Mouse (Mus musculus) embryonic facial prominence, embryonic 11.5 days (tissue): ENCODE data around the gene Cfap157. TPM values are rescaled to one million over a fixed set of nuclear protein-coding genes. Genes with fewer than 3 reads are reported as not detected.

Experiments used
- ATAC-seq: fragments of 200-750 bp; cut with Nextera tagmentation; replicated peaks from 2 replicates; pipeline ENCODE4 v1.8.0; 2017; ENCODE audit warnings: low read depth; ENCODE audit not compliant: insufficient number of reproducible peaks, low FRiP score, low TSS enrichment
- DNase-seq: peaks from one replicate; pipeline ENCODE4 v3.0.0-alpha.2; 2015; ENCODE audit warnings: low spot score
- H3K27ac ChIP-seq: fragments of 300-500 bp; sonication (generic); replicated peaks from 2 replicates; pipeline ENCODE4 v1.5.1; 2014; ENCODE audit warnings: mild to moderate bottlenecking, low read depth, low read length, control low read depth
- H3K27me3 ChIP-seq: fragments of 300-500 bp; sonication (generic); 2 replicates; pipeline ENCODE4 v1.6.1; 2014; ENCODE audit warnings: mild to moderate bottlenecking, low read length, moderate library complexity, mixed read lengths; ENCODE audit not compliant: control insufficient read depth, insufficient read depth
- H3K36me3 ChIP-seq: fragments of 300-500 bp; sonication (generic); replicated peaks from 2 replicates; pipeline ENCODE4 v1.6.1; 2014; ENCODE audit warnings: low read depth, mild to moderate bottlenecking, low read length, moderate library complexity, mixed read lengths; ENCODE audit not compliant: control insufficient read depth, insufficient read depth
- H3K4me1 ChIP-seq: fragments of 300-500 bp; sonication (generic); 2 replicates; pipeline ENCODE4 v1.6.1; 2014; ENCODE audit warnings: low read length, mixed read lengths; ENCODE audit not compliant: control insufficient read depth, insufficient read depth
- H3K4me2 ChIP-seq: fragments of 300-500 bp; sonication (generic); 2 replicates; pipeline ENCODE4 v1.6.1; 2014; ENCODE audit warnings: low read depth, mild to moderate bottlenecking, control low read depth, low read length, moderate library complexity
- H3K4me3 ChIP-seq: fragments of 300-500 bp; sonication (generic); 2 replicates; pipeline ENCODE4 v1.5.1; 2014; ENCODE audit warnings: low read depth, low read length, control low read depth
- H3K9ac ChIP-seq: fragments of 300-500 bp; sonication (generic); replicated peaks from 2 replicates; pipeline ENCODE4 v1.6.1; 2014; ENCODE audit warnings: mild to moderate bottlenecking, control low read depth, low read length
- H3K9me3 ChIP-seq: fragments of 300-500 bp; sonication (generic); replicated peaks from 2 replicates; pipeline ENCODE4 v1.6.1; 2016; ENCODE audit warnings: mild to moderate bottlenecking, low read length, inconsistent platforms, mixed read lengths; ENCODE audit not compliant: control insufficient read depth
- WGBS: fragments of 180-500 bp; shearing (Covaris S2); extraction: QIAGEN DNeasy Blood & Tissue Kit; methylation state at CpG from one replicate; pipeline ENCODE4 v1.1.7; 2014; 5-methylcytosine and 5-hydroxymethylcytosine counted together
- polyA plus RNA-seq: library from polyadenylated mRNA; unstranded; fragments of >200 nt; fragmentation: Nextera tagmentation; extraction: Ambion mirVana; gene quantifications from 2 replicates; pipeline ENCODE4 v1.2.1, GENCODE M21; 2014

Cfap157 gene
- 0.21 TPM in 1 of 2 replicates, not detected in the other for polyA plus RNA-seq

DNA sequence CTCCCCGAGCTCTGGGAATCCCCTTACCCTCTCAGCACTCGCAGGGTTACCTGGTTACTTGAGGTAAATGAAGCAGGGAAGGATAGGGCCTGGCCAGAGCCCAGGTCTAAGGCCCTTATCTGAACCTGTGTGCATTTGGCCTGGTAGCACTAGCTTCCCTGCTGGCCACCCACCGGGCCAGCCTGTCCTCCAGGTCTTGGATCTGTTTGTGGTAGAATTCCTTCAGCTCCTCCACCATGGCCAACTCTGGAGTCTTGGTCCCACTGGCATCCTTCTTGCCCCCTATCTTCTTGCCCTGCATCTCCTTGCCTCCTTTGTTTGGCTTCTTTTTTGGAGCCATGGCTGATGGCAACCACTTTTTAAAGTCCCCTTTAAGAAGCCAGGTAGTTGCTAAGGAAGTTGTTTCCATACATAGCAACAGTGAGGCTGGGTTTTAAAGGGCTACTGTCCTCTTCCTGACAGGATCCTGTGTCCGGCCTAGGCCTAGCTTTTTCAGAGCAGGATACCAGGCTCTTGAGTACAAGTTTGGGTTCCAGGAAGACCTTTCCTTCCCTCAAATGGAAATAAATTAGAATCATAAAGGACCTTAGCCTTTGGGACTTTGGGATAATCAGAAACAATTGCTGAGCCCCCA, at the start of gene Cfap157:
Gene Cfap157 (minus strand): TSS at position 381 of the 634 bp plus-strand sequence.
- WGBS = 61% methylated on average over 4 of the region's 4 CpGs
- H3K4me1 ChIP-seq = no peaks in the 10 kb centered on the region
- H3K9ac ChIP-seq = no peak within 1 kb of the TSS
- H3K4me2 ChIP-seq = no peak within 1 kb of the TSS
- no peaks in the 10 kb centered on the region for H3K9me3 ChIP-seq
- no peak for ATAC-seq
- H3K27ac ChIP-seq = no peak within 1 kb of the TSS
- H3K27me3 ChIP-seq = no peaks in the 10 kb centered on the region
- peak; percentile 56 for DNase-seq
- H3K4me3 ChIP-seq = no peak within 1 kb of the TSS
- no peaks in the 10 kb centered on the region for H3K36me3 ChIP-seq

DNA sequence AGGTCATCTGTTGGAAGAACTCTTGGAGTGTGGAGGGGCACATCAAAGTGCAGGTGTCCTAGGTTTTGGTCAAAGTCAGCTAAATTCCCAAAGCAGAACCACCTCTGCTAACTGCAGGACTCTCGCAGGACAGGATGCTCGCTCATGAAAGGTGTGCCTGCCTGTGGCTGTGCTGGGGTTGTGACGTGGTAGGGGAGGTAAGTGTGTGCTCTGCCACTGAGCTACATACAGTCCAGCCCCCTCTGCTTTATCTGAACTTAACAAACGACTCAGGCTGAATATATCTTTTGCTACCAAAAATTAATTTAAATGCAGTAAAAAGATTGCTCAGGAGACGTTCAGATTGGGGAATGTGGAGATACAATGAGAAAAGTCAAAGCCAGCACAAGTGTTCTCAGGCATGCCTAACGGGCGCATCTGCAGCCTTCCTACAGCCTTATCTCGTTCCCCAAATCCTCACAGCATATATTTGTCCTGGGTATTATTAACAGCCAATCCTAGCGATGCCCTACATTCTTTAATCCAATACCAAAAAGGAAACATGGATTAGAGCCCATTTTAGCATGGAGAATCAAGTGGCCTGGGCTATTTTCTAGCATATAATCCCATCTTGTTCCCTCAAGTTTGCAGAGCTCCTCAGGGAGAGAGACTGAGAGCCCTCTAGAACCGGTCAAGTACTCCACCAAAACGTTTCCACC, 44.9 kb upstream of the Cfap157 start:
- no peak for ATAC-seq
- no peak overlapping the region for H3K9ac ChIP-seq
- H3K4me2 ChIP-seq = no peak overlapping the region
- no peak overlapping the region for H3K4me3 ChIP-seq
- no peaks in the 10 kb centered on the region for H3K27me3 ChIP-seq
- WGBS = 78% methylated on average over 11 of the region's 11 CpGs
- no peak overlapping the region for H3K27ac ChIP-seq
- no peaks in the 10 kb centered on the region for H3K9me3 ChIP-seq
- no peaks in the 10 kb centered on the region for H3K36me3 ChIP-seq
- H3K4me1 ChIP-seq = peaks cover 4% of the 10 kb centered on the region; the same call in 1 of the 2 replicates
- DNase-seq = no peak

DNA sequence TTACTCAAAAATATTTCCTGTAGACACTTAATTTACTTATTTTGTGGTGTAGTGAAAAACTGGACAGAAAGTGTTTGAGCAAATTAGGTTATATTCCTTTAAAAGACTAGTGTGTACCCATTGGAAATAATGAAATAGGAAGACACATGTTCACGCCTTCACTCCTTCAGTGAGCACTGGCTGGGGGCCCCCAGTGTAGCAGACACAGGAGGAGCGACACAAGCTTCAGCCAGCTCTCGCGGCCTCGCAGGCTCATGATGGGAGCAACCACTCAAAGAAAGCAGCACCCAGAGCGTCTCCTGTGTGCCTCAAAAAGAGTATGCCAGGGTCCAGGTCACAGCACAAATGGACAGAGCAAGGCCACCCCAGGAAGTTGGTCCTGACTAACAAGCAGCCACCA, 41.6 kb upstream of the Cfap157 start:
- Histone ChIP-seq H3K27me3 (no peaks in the 10 kb centered on the region), H3K4me3 (no peak overlapping the region), H3K36me3 (no peaks in the 10 kb centered on the region), H3K9ac (no peak overlapping the region), H3K4me2 (no peak overlapping the region), H3K9me3 (no peaks in the 10 kb centered on the region), H3K4me1 (peaks cover 4% of the 10 kb centered on the region), H3K27ac (no peak overlapping the region)
- ATAC-seq (no peak), DNase-seq (no peak)
- 88% methylated on average over 6 of the region's 6 CpGs for WGBS

DNA sequence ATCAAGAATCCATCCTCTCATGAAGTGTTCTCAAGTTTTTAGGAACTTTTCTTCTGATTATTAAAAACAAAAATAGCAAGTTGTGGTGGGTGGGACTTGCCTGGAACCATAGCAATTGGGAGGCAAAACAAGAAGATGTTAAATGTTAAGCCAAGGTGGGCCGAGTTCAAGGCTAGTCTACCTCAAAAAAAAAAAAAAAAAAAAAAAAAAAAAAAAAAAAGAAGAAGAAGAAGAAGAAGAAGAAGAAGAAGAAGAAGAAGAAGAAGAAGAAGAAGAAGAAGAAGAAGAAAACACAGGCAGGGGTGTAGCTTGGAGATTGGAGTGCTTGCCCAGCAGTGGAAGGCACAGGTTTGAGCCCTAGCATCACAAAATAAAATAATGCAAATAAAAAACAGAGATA, 40.5 kb upstream of the Cfap157 start:
- H3K4me2 ChIP-seq = no peak overlapping the region
- H3K36me3 ChIP-seq = no peaks in the 10 kb centered on the region
- no peak overlapping the region for H3K27ac ChIP-seq
- DNase-seq = no peak
- WGBS = 88% methylated on average over 1 of the region's 1 CpGs
- H3K27me3 ChIP-seq = no peaks in the 10 kb centered on the region
- no peak overlapping the region for H3K4me3 ChIP-seq
- H3K9me3 ChIP-seq = no peaks in the 10 kb centered on the region
- H3K4me1 ChIP-seq = peaks cover 4% of the 10 kb centered on the region
- no peak for ATAC-seq
- no peak overlapping the region for H3K9ac ChIP-seq

DNA sequence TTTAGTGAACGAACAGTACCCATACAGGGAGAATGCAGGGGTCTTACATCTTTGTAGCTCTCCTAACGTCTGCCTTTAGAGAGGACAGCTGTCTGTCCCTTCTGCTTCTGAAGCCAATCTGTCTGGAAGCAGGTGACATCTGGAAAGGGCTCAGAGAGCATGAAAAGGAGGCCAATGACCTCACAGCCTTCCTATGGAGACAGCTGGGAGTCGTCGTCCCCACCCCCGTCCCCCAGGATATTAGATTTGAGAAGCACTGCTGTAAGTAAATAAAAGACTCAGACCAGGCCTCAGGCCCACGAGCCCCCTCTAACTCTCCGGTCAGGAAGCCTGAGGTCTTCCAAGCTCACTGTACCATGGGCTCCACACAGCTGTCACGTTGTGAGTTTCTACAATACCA, 40.0 kb upstream of the Cfap157 start:
- Histone ChIP-seq H3K27ac (no peak overlapping the region), H3K9ac (no peak overlapping the region), H3K4me3 (no peak overlapping the region), H3K4me2 (no peak overlapping the region), H3K4me1 (peaks cover 4% of the 10 kb centered on the region), H3K27me3 (no peaks in the 10 kb centered on the region), H3K36me3 (no peaks in the 10 kb centered on the region), H3K9me3 (no peaks in the 10 kb centered on the region)
- 40% methylated on average over 8 of the region's 8 CpGs for WGBS
- ATAC-seq = no peak; the same call in 1 of the 2 replicates
- DNase-seq = no peak

DNA sequence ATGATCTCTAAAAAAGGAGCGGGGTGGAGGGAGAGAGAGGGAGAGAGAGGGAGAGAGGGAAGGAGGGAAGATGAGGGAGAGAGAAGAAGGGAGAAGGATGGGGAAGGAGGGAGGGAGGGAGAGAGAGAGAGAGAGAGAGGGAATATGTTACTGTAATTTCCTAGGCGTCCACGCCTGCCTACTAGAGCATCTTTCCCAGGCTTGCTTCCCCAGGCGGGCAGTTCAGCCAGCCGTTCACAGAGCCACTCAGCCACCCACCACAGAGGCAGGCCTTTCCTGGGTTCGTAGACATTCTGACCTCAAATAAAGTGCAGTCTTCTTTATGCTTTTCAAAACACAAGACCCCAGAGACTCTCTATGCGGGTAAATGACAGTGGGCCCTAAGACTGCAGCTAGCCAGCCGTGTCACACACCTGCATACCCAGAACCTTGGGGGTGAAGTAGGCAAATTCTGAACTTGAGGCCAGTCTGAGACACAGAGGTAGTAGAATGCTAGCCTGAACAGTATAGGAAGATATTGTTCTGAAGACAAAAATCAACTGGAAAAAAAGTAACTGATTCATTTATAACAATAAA, 39.4 kb upstream of the Cfap157 start:
- Histone ChIP-seq H3K36me3 (no peaks in the 10 kb centered on the region), H3K4me2 (no peak overlapping the region), H3K4me3 (no peak overlapping the region), H3K27me3 (no peaks in the 10 kb centered on the region), H3K4me1 (peaks cover 4% of the 10 kb centered on the region), H3K9ac (no peak overlapping the region), H3K9me3 (no peaks in the 10 kb centered on the region), H3K27ac (no peak overlapping the region)
- WGBS = 60% methylated on average over 8 of the region's 8 CpGs
- ATAC-seq (no peak), DNase-seq (no peak)

DNA sequence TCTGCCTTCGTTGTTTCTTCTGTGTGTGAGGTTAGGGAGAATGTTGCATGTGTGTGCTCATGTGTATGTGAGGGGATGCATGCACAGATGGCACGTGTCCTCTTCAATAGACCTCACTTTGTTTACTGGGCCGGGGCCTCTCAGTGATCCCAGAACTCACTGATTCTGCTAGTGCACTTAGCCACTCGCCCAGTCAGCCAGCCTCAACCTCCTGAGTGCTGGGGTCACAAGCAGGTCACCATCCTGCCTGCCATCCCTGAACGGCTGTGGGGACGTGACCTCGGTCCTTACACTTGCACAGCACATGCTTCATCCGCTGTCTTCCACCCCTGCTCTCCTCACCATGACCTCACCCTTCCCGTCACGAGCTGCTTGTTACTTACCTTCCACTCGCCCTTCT, 38.9 kb upstream of the Cfap157 start:
- H3K36me3 ChIP-seq = no peaks in the 10 kb centered on the region
- no peaks in the 10 kb centered on the region for H3K9me3 ChIP-seq
- H3K4me3 ChIP-seq = no peak overlapping the region
- H3K9ac ChIP-seq = no peak overlapping the region
- no peak overlapping the region for H3K27ac ChIP-seq
- 0 out of 2 replicates have a peak, but pooled peaks have one; percentile 58 for ATAC-seq
- peaks cover 4% of the 10 kb centered on the region for H3K4me1 ChIP-seq
- H3K4me2 ChIP-seq = no peak overlapping the region; the same call in 1 of the 2 replicates
- WGBS = 47% methylated on average over 11 of the region's 11 CpGs
- DNase-seq = no peak
- no peaks in the 10 kb centered on the region for H3K27me3 ChIP-seq

DNA sequence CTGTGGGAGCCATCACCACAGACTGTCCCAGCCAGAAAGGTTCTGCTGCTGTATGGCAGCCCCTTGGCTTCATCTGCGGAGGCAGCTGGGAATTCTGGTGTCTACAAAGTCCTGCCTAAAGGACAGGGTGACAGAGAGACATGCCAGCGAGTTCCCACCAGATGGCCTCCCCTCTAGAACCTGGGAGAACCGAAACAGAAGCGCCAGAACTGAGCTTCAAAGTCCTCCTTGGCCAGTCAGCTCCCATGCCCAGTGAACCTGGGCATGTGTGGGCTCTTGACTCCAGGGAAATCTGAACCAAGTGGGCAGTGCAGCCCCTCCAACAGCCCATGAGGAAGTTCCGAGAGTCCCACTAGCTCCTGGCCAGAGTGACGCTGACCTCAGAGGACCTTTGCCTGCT, 38.4 kb upstream of the Cfap157 start:
- Histone ChIP-seq H3K4me2 (no peak overlapping the region), H3K4me1 (peaks cover 4% of the 10 kb centered on the region), H3K9ac (no peak overlapping the region), H3K27ac (no peak overlapping the region), H3K36me3 (no peaks in the 10 kb centered on the region), H3K4me3 (no peak overlapping the region), H3K9me3 (no peaks in the 10 kb centered on the region), H3K27me3 (no peaks in the 10 kb centered on the region)
- 71% methylated on average over 6 of the region's 6 CpGs for WGBS
- ATAC-seq (no peak), DNase-seq (no peak)
